Mouse (Mus musculus): Measurements from ENCODE around the gene Slc5a1. TPM values are rescaled to one million over a fixed set of nuclear protein-coding genes. Genes with fewer than 3 reads are reported as not detected.

The Slc5a1 gene
- polyA plus RNA-seq (2012; rRNA removed), result 0.32 and 0.47 TPM in 2 replicates

DNA sequence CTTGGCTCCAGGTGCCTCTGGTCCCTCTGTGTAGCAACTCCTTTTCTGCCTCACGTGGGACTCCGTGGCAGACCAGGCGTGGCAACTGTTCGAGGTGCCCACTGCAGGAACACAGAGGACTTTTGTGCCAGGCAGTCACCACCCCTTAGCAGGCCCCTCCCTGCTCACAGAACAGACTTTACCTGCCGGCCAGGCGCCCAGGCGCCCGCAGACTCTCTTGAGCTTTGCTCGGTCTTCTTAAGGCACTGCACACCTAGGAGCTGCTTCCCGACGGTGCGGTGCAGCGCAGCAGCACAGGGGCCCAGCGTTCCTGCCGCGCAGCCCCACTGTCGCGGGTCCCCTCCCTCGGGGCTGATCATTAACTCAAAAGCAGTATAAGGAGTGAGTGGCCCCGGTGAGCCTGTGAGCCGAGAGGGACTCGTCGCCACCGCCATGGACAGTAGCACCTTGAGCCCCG lies at the start of gene Slc5a1:
TSS of gene Slc5a1 (plus strand) at position 195 of the 457 bp plus-strand sequence.
- DNase-seq, result no peak
- no peak within 1 kb of the TSS for H3K27ac ChIP-seq (ENCODE audit: control insufficient read depth, insufficient read depth, low read length)
- H3K4me3 ChIP-seq (ENCODE audit: control insufficient read depth, insufficient read depth, low read length), result no peak within 1 kb of the TSS

DNA sequence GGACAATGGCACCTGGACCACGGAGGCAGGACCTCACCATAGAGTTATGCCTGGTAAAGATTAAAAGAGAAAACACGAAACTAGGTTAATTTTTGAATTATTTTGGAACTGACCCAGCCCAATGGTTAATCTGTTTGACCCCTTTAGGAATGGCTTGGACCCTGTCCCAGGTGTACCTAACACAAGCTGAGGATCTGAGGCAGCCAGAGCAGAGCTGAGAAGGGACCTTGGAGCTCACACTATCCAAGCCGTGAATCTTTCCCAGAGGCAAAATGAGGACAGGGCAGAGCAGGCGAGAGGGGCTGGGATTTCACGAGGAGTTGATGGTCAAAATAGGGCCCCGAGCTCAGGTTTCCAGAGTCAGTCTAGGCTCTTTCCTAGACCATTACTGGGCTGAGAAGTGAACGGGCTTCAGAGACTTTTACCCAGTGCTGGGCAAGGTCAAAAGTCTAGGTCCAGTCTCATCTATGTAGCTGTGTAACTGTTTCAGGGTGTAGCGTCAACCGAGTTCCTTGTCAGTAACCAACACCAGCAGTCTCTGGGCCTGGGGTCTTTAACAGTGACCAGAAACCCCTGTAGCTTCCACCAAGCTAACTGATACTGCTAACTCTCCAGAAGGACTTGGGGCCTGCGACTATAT lies 47.8 kb upstream of the Slc5a1 start:
- DNase-seq, result no peak
- TF ChIP-seq POLR2A (IDR thresholded peaks at IDR 0.05; ENCODE audit: control insufficient read depth, extremely low read depth, insufficient read depth, low read length, poor library complexity) (no peak), CTCF (IDR thresholded peaks at IDR 0.05; ENCODE audit: borderline replicate concordance, control insufficient read depth, extremely low read depth, insufficient read depth, low read length, poor library complexity) (no peak)
- Histone ChIP-seq H3K4me3 (ENCODE audit: control insufficient read depth, insufficient read depth, low read length) (no peak overlapping the region), H3K36me3 (ENCODE audit: control insufficient read depth, insufficient read depth, low read length) (no peaks in the 10 kb centered on the region), H3K4me1 (replicated peaks; ENCODE audit: control insufficient read depth, insufficient read depth, low read length) (no peaks in the 10 kb centered on the region), H3K27me3 (ENCODE audit: control insufficient read depth, insufficient read depth, low read length) (no peaks in the 10 kb centered on the region), H3K27ac (ENCODE audit: control insufficient read depth, insufficient read depth, low read length) (no peak overlapping the region)
- WGBS, result 80% methylated on average over 10 of the region's 10 CpGs

More for the DNA sequence above, at the start of gene Slc5a1:
- H3K36me3 ChIP-seq (ENCODE audit: control insufficient read depth, insufficient read depth, low read length), result no peaks in the 10 kb centered on the region
- TF ChIP-seq CTCF (IDR thresholded peaks at IDR 0.05; ENCODE audit: borderline replicate concordance, control insufficient read depth, extremely low read depth, insufficient read depth, low read length, poor library complexity), result no peak
- TF ChIP-seq POLR2A (IDR thresholded peaks at IDR 0.05; ENCODE audit: control insufficient read depth, extremely low read depth, insufficient read depth, low read length, poor library complexity), result no peak
- 24% methylated on average over 25 of the region's 25 CpGs for WGBS
- H3K4me1 ChIP-seq (replicated peaks; ENCODE audit: control insufficient read depth, insufficient read depth, low read length), result no peaks in the 10 kb centered on the region
- H3K27me3 ChIP-seq (ENCODE audit: control insufficient read depth, insufficient read depth, low read length), result peaks cover 6% of the 10 kb centered on the region; the same call in 1 of the 2 replicates

DNA sequence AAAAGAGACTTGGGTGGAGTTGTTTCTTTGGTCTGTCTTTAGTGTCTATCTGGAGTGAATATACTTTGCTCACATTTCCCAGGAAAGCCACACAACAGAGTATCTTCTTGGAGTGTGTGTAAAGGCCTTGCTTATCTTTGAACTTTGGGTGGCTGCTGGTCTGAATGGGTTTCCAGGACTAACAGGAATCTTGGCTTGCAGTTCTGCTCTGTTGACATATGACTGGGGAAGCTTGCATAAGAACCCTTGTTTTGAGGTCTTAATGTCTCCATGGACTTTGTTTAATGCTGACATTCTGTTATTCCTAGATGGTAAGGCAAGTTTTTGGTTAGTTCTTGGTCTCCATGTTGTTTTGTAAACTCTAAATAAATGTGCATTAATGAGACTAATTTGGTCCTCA lies 33.9 kb upstream of the Slc5a1 start:
- H3K27ac ChIP-seq (ENCODE audit: control insufficient read depth, insufficient read depth, low read length), result no peak overlapping the region
- no peak overlapping the region for H3K4me3 ChIP-seq (ENCODE audit: control insufficient read depth, insufficient read depth, low read length)
- no peaks in the 10 kb centered on the region for H3K27me3 ChIP-seq (ENCODE audit: control insufficient read depth, insufficient read depth, low read length)
- TF ChIP-seq CTCF (IDR thresholded peaks at IDR 0.05; ENCODE audit: borderline replicate concordance, control insufficient read depth, extremely low read depth, insufficient read depth, low read length, poor library complexity) (no peak), POLR2A (IDR thresholded peaks at IDR 0.05; ENCODE audit: control insufficient read depth, extremely low read depth, insufficient read depth, low read length, poor library complexity) (no peak)
- no peak for DNase-seq
- H3K4me1 ChIP-seq (replicated peaks; ENCODE audit: control insufficient read depth, insufficient read depth, low read length), result no peaks in the 10 kb centered on the region
- no peaks in the 10 kb centered on the region for H3K36me3 ChIP-seq (ENCODE audit: control insufficient read depth, insufficient read depth, low read length)

GRCm38 (mm10) chr5:33076490-33077191 lies 27.4 kb upstream of the Slc5a1 start:
- no peak for DNase-seq
- Histone ChIP-seq H3K27me3 (ENCODE audit: control insufficient read depth, insufficient read depth, low read length) (no peaks in the 10 kb centered on the region; the same call in 1 of the 2 replicates), H3K36me3 (ENCODE audit: control insufficient read depth, insufficient read depth, low read length) (no peaks in the 10 kb centered on the region), H3K4me1 (replicated peaks; ENCODE audit: control insufficient read depth, insufficient read depth, low read length) (no peaks in the 10 kb centered on the region), H3K4me3 (ENCODE audit: control insufficient read depth, insufficient read depth, low read length) (no peak overlapping the region), H3K27ac (ENCODE audit: control insufficient read depth, insufficient read depth, low read length) (no peak overlapping the region)
- WGBS, result 88% methylated on average over 6 of the region's 6 CpGs
- TF ChIP-seq POLR2A (IDR thresholded peaks at IDR 0.05; ENCODE audit: control insufficient read depth, extremely low read depth, insufficient read depth, low read length, poor library complexity), result no peak
- TF ChIP-seq CTCF (IDR thresholded peaks at IDR 0.05; ENCODE audit: borderline replicate concordance, control insufficient read depth, extremely low read depth, insufficient read depth, low read length, poor library complexity), result no peak

DNA sequence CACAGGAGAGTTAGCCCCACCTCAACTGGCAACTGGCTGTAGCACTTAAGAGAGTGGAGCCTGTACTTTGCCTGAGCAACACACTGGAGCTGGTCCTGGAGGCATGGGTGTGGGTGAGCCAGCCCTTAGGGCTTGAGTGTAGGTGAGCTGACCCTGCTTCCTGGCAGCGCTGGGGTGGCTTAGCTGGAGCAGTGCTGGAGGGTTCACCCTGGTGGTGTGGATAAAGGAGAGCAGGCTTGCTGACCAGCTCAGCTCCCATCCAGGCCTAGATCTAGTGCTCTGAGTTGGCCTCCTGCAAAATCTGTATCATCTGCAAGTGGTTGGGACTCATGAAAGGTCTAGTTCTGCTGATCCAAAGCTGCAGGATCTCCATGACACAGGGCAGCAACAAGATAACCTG lies 21.1 kb upstream of the Slc5a1 start:
- no peak for DNase-seq
- H3K27me3 ChIP-seq (ENCODE audit: control insufficient read depth, insufficient read depth, low read length), result no peaks in the 10 kb centered on the region; the same call in 1 of the 2 replicates
- no peak overlapping the region for H3K4me3 ChIP-seq (ENCODE audit: control insufficient read depth, insufficient read depth, low read length)
- H3K36me3 ChIP-seq (ENCODE audit: control insufficient read depth, insufficient read depth, low read length), result no peaks in the 10 kb centered on the region
- 93% methylated on average over 1 of the region's 1 CpGs for WGBS
- no peak overlapping the region for H3K27ac ChIP-seq (ENCODE audit: control insufficient read depth, insufficient read depth, low read length)
- no peak for TF ChIP-seq POLR2A (IDR thresholded peaks at IDR 0.05; ENCODE audit: control insufficient read depth, extremely low read depth, insufficient read depth, low read length, poor library complexity)
- TF ChIP-seq CTCF (IDR thresholded peaks at IDR 0.05; ENCODE audit: borderline replicate concordance, control insufficient read depth, extremely low read depth, insufficient read depth, low read length, poor library complexity), result no peak
- no peaks in the 10 kb centered on the region for H3K4me1 ChIP-seq (replicated peaks; ENCODE audit: control insufficient read depth, insufficient read depth, low read length)

DNA sequence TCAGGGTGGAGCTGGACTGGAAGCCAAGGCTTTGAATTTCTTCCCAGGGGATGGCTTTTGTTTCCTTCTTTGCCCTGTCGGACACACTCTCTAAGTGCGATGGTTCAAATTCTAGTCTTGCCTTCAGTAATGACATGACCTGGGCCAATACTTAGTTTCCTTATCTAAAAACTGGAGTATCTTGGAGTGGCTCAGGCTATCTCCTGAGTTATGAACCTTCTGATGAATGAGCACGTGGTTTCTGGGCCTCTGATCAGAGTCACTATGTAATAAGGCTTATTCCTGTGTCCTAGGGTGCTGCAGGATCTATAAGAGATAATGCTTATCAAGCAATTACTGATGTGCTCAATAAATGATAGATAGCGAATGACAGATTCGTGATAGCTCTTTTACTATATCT lies 19.4 kb upstream of the Slc5a1 start:
- H3K36me3 ChIP-seq (ENCODE audit: control insufficient read depth, insufficient read depth, low read length), result no peaks in the 10 kb centered on the region
- H3K27me3 ChIP-seq (ENCODE audit: control insufficient read depth, insufficient read depth, low read length), result no peaks in the 10 kb centered on the region; the same call in 1 of the 2 replicates
- no peak overlapping the region for H3K27ac ChIP-seq (ENCODE audit: control insufficient read depth, insufficient read depth, low read length)
- TF ChIP-seq CTCF (IDR thresholded peaks at IDR 0.05; ENCODE audit: borderline replicate concordance, control insufficient read depth, extremely low read depth, insufficient read depth, low read length, poor library complexity), result no peak
- TF ChIP-seq POLR2A (IDR thresholded peaks at IDR 0.05; ENCODE audit: control insufficient read depth, extremely low read depth, insufficient read depth, low read length, poor library complexity), result no peak
- no peak for DNase-seq
- 86% methylated on average over 5 of the region's 5 CpGs for WGBS
- H3K4me1 ChIP-seq (replicated peaks; ENCODE audit: control insufficient read depth, insufficient read depth, low read length), result no peaks in the 10 kb centered on the region
- H3K4me3 ChIP-seq (ENCODE audit: control insufficient read depth, insufficient read depth, low read length), result no peak overlapping the region

Data from thymus, adult 2 months (tissue).